In genomic region chr13:114876005-114876520, GRCm38 (mm10) we compare ENCODE assay signal across 28 mouse cellular contexts. TPM values are rescaled to one million over a fixed set of nuclear protein-coding genes. Genes with fewer than 3 reads are reported as not detected.
DNase-seq lines count a peak whose midpoint lies in the region; ATAC-seq and TF ChIP-seq lines count a peak whose summit lies in the region.
"Had no signal": no experiment of that assay in that cellular context is flagged by ENCODE, and none has a peak within 500 bp of the region (broad histone marks: within the 10 kb centered on the region; RNA-seq: fewer than 3 reads in every experiment).

No protein-coding gene starts in this region.

- 0 out of 2 replicates have a peak, but pooled peaks have one; percentile 43 for ATAC-seq in intestine, embryonic 15.5 days
- ATAC-seq in intestine, postnatal 0 days, result no peak
- 0 out of 2 replicates have a peak, but pooled peaks have one; percentile 28 for ATAC-seq in intestine, embryonic 16.5 days
- ATAC-seq: activated CD4-positive, CD25-positive, alpha-beta regulatory T cell, adult 4 months; forebrain, embryonic 13.5 days; forebrain, embryonic 16.5 days had no signal

- WGBS in intestine, embryonic 15.5 days, result 72% methylated on average over 2 of the region's 2 CpGs
- 78% methylated on average over 2 of the region's 2 CpGs for WGBS in intestine, postnatal 0 days
- 74% methylated on average over 2 of the region's 2 CpGs for WGBS in intestine, embryonic 16.5 days

- no peaks in the 10 kb centered on the region for H3K27me3 ChIP-seq in intestine, embryonic 15.5 days (replicated peaks)
- H3K27me3 ChIP-seq in intestine, postnatal 0 days (replicated peaks; ENCODE audit: control insufficient read depth, insufficient read depth, low read length), result no peaks in the 10 kb centered on the region
- H3K27me3 ChIP-seq in intestine, embryonic 16.5 days (replicated peaks; ENCODE audit: control insufficient read depth, insufficient read depth, low read length), result no peaks in the 10 kb centered on the region
- H3K27me3 ChIP-seq: CH12.LX; embryonic facial prominence, embryonic 13.5 days; forebrain, embryonic 13.5 days; hindbrain, embryonic 12.5 days; hindbrain, embryonic 15.5 days had no signal

- no peak overlapping the region for H3K4me2 ChIP-seq in intestine, embryonic 15.5 days (replicated peaks)
- no peak overlapping the region for H3K4me2 ChIP-seq in intestine, postnatal 0 days (replicated peaks; ENCODE audit: low read depth)
- no peak overlapping the region for H3K4me2 ChIP-seq in intestine, embryonic 16.5 days (ENCODE audit: low read depth, low read length)
- H3K4me2 ChIP-seq: embryonic facial prominence, embryonic 13.5 days; forebrain, embryonic 13.5 days; heart, embryonic 11.5 days; hindbrain, embryonic 12.5 days; hindbrain, embryonic 15.5 days had no signal

- no peaks in the 10 kb centered on the region; the same call in 1 of the 2 replicates for H3K36me3 ChIP-seq in intestine, embryonic 15.5 days
- 0 out of 2 replicates have a peak, but pooled peaks cover 12% of the 10 kb centered on the region for H3K36me3 ChIP-seq in intestine, postnatal 0 days (ENCODE audit: control insufficient read depth, insufficient read depth)
- H3K36me3 ChIP-seq in intestine, embryonic 16.5 days (ENCODE audit: control insufficient read depth, insufficient read depth, low read length), result no peaks in the 10 kb centered on the region
- H3K36me3 ChIP-seq: embryonic facial prominence, embryonic 10.5 days; embryonic facial prominence, embryonic 13.5 days; forebrain, embryonic 10.5 days; G1E; hindbrain, embryonic 12.5 days; hindbrain, embryonic 15.5 days had no signal

- H3K27ac ChIP-seq in intestine, embryonic 15.5 days, result no peak overlapping the region
- no peak overlapping the region for H3K27ac ChIP-seq in intestine, postnatal 0 days (ENCODE audit: low read depth, low read length)
- no peak overlapping the region for H3K27ac ChIP-seq in intestine, embryonic 16.5 days (ENCODE audit: low read length)
- H3K27ac ChIP-seq: embryonic facial prominence, embryonic 10.5 days; embryonic facial prominence, embryonic 13.5 days; forebrain, embryonic 10.5 days; forebrain, embryonic 13.5 days; gastrocnemius, adult 2 months; hindbrain, embryonic 12.5 days; hindbrain, embryonic 15.5 days had no signal

- no peaks in the 10 kb centered on the region for H3K9me3 ChIP-seq in intestine, embryonic 15.5 days
- H3K9me3 ChIP-seq in intestine, postnatal 0 days (ENCODE audit: control insufficient read depth), result no peaks in the 10 kb centered on the region
- H3K9me3 ChIP-seq in intestine, embryonic 16.5 days (ENCODE audit: control insufficient read depth, low read length), result no peaks in the 10 kb centered on the region
- H3K9me3 ChIP-seq: embryonic facial prominence, embryonic 10.5 days; embryonic facial prominence, embryonic 13.5 days; forebrain, embryonic 10.5 days; forebrain, embryonic 13.5 days; G1E; hindbrain, embryonic 12.5 days; hindbrain, embryonic 15.5 days had no signal

- DNase-seq in Muller cell, postnatal 12 days (ENCODE audit: inconsistent ontology term), result peak; percentile 94
- no peak for DNase-seq in spleen, adult 12 weeks (ENCODE audit: low spot score)
- no peak for DNase-seq in frontal cortex, postnatal 10 days (ENCODE audit: low spot score in 2 of 2)
- DNase-seq: adrenal gland, postnatal 10 days; adrenal gland, postnatal 36 days; cerebellum, adult 11 months; cerebellum, adult 2 months; cerebellum, adult 9-11 months; cerebellum, postnatal 25 days; embryo, embryonic 11 days; gastrocnemius, adult 2 months; gastrocnemius, postnatal 14 days; heart, adult 11 months; kidney, adult 2 months had no signal

- H3K9ac ChIP-seq in intestine, embryonic 15.5 days, result no peak overlapping the region
- no peak overlapping the region for H3K9ac ChIP-seq in intestine, postnatal 0 days (ENCODE audit: low read depth, low read length)
- H3K9ac ChIP-seq in intestine, embryonic 16.5 days (ENCODE audit: low read depth, low read length), result no peak overlapping the region
- H3K9ac ChIP-seq: embryonic facial prominence, embryonic 13.5 days; forebrain, embryonic 13.5 days; hindbrain, embryonic 12.5 days; hindbrain, embryonic 15.5 days had no signal

- TF ChIP-seq CTCF in intestine, postnatal 0 days (IDR thresholded peaks at IDR 0.05; ENCODE audit: low read depth), result no peak

- H3K4me1 ChIP-seq in intestine, embryonic 15.5 days (replicated peaks), result 0 out of 2 replicates have a peak, but pooled peaks cover 2% of the 10 kb centered on the region
- no peaks in the 10 kb centered on the region for H3K4me1 ChIP-seq in intestine, postnatal 0 days (replicated peaks; ENCODE audit: control insufficient read depth, insufficient read depth, low read length)
- H3K4me1 ChIP-seq in intestine, embryonic 16.5 days (ENCODE audit: control insufficient read depth, insufficient read depth, low read length), result 0 out of 2 replicates have a peak, but pooled peaks cover 5% of the 10 kb centered on the region
- H3K4me1 ChIP-seq: embryonic facial prominence, embryonic 10.5 days; embryonic facial prominence, embryonic 13.5 days; forebrain, embryonic 10.5 days; forebrain, embryonic 13.5 days; hindbrain, embryonic 12.5 days; hindbrain, embryonic 15.5 days had no signal

- H3K4me3 ChIP-seq in intestine, embryonic 15.5 days (replicated peaks), result no peak overlapping the region
- H3K4me3 ChIP-seq in intestine, postnatal 0 days (ENCODE audit: low read depth, low read length), result no peak overlapping the region
- H3K4me3 ChIP-seq in intestine, embryonic 16.5 days (ENCODE audit: low read length), result no peak overlapping the region
- H3K4me3 ChIP-seq: embryonic facial prominence, embryonic 10.5 days; embryonic facial prominence, embryonic 13.5 days; forebrain, embryonic 10.5 days; forebrain, embryonic 13.5 days; gastrocnemius, adult 2 months; hindbrain, embryonic 12.5 days; hindbrain, embryonic 15.5 days had no signal

RNA-seq across cellular contexts. Expression of gene Itga2, which starts 55.8 kb away (rescaled TPM):
- 7.0 and 9.8 TPM in 2 replicates for polyA plus RNA-seq in intestine, embryonic 15.5 days (2015; fragmentation: Nextera tagmentation; extraction: Ambion mirVana)
- 4.3 and 4.8 TPM in 2 replicates for polyA plus RNA-seq in intestine, postnatal 0 days (2015; fragmentation: Nextera tagmentation; extraction: Ambion mirVana)
- 4.3 and 5.9 TPM in 2 replicates for polyA plus RNA-seq in intestine, embryonic 16.5 days (2015; fragmentation: Nextera tagmentation; extraction: Ambion mirVana)
- polyA plus RNA-seq: G1E had no signal

RNA-seq across cellular contexts. Expression of gene Mocs2, which starts 58.0 kb away (rescaled TPM):
- 104 TPM in 2 replicates for polyA plus RNA-seq in intestine, embryonic 15.5 days (2015; fragmentation: Nextera tagmentation; extraction: Ambion mirVana)
- polyA plus RNA-seq in intestine, postnatal 0 days (2015; fragmentation: Nextera tagmentation; extraction: Ambion mirVana), result 215 and 221 TPM in 2 replicates
- polyA plus RNA-seq in intestine, embryonic 16.5 days (2015; fragmentation: Nextera tagmentation; extraction: Ambion mirVana), result 111 and 114 TPM in 2 replicates
